Mouse (Mus musculus) hindbrain, embryonic 12.5 days (tissue): ENCODE measurements at regions not wholly inside any gene's neighbourhood (a gene's known extent, or its start where the extent isn't known, plus 50 kb on each side); places are given as distances from the start of the nearest gene placed in this dataset.

Experiments used
- ATAC-seq: fragments of 200-750 bp; cut with Nextera tagmentation; 2 replicates; pipeline ENCODE4 v1.8.0; 2017; ENCODE audit warnings: moderate TSS enrichment; ENCODE audit not compliant: low FRiP score
- H3K27ac ChIP-seq: fragments of 300-500 bp; sonication (generic); 2 replicates; pipeline ENCODE4 v1.5.1; 2016; ENCODE audit warnings: mild to moderate bottlenecking
- H3K27me3 ChIP-seq: fragments of 300-500 bp; sonication (generic); 2 replicates; pipeline ENCODE4 v1.6.1; 2016; ENCODE audit warnings: mild to moderate bottlenecking
- H3K36me3 ChIP-seq: fragments of 300-500 bp; sonication (generic); 2 replicates; pipeline ENCODE4 v1.6.1; 2016; ENCODE audit warnings: mild to moderate bottlenecking
- H3K4me1 ChIP-seq: fragments of 300-500 bp; sonication (generic); 2 replicates; pipeline ENCODE4 v1.6.1; 2016
- H3K4me2 ChIP-seq: fragments of 300-500 bp; sonication (generic); replicated peaks from 2 replicates; pipeline ENCODE4 v1.6.1; 2016; ENCODE audit warnings: mild to moderate bottlenecking
- H3K4me3 ChIP-seq: fragments of 300-500 bp; sonication (generic); 2 replicates; pipeline ENCODE4 v1.5.1; 2016; ENCODE audit warnings: mild to moderate bottlenecking
- H3K9ac ChIP-seq: fragments of 300-500 bp; sonication (generic); 2 replicates; pipeline ENCODE4 v1.6.1; 2016; ENCODE audit warnings: mild to moderate bottlenecking, moderate library complexity
- H3K9me3 ChIP-seq: fragments of 300-500 bp; sonication (generic); replicated peaks from 2 replicates; pipeline ENCODE4 v1.6.1; 2016; ENCODE audit warnings: mild to moderate bottlenecking
- WGBS: fragments of 180-500 bp; shearing (Covaris S2); methylation state at CpG from one replicate; pipeline ENCODE4 v1.1.7; 2016; 5-methylcytosine and 5-hydroxymethylcytosine counted together

DNA sequence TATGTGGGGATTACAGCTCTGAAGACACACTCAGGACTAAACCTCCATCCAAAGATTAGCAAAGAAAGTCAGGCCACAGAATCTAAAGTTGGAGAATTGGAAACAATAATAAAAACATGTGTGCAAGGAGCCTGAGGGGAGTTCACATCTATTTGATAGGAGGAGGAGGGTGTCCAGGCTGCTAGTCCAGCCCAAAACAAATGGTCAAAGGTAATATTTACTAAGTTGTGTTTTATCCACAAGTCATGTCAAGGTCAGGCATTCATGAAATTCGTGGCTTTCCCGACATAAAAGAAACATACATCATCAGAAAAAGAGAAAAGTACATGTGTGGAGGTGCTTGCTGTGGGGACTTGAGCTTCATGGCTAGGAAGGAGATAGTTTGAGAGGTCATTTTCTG is 56.2 kb upstream of the Zranb2 start:
- H3K27me3 ChIP-seq = no peaks in the 10 kb centered on the region
- WGBS = 85% methylated on average over 2 of the region's 2 CpGs
- no peaks in the 10 kb centered on the region for H3K9me3 ChIP-seq
- no peak overlapping the region for H3K27ac ChIP-seq
- no peaks in the 10 kb centered on the region for H3K36me3 ChIP-seq
- no peak overlapping the region for H3K4me3 ChIP-seq
- no peak for ATAC-seq
- H3K4me2 ChIP-seq = no peak overlapping the region
- H3K4me1 ChIP-seq = no peaks in the 10 kb centered on the region
- H3K9ac ChIP-seq = no peak overlapping the region
